Mouse (Mus musculus) small intestine, adult 2 months (tissue): ENCODE measurements around the gene Cntn2.

Source experiments
- CTCF ChIP-seq: fragments of 200-500 bp; IDR thresholded peaks from 2 replicates; pipeline ENCODE4 v1.5.1; 2012; ENCODE audit warnings: low read depth, mild to moderate bottlenecking, control low read depth, inconsistent platforms, low read length, moderate library complexity, mixed read lengths; ENCODE audit not compliant: insufficient replicate concordance, insufficient read length; ENCODE audit errors: extremely low read depth
- POLR2A ChIP-seq: fragments of 200-500 bp; IDR thresholded peaks from 2 replicates; pipeline ENCODE4 v1.6.1; 2012; ENCODE audit warnings: low read depth, mild to moderate bottlenecking, control low read depth, inconsistent platforms, low read length, moderate library complexity

- TF ChIP-seq POLR2A (no peak), CTCF (no peak)
Measured at GRCm38 (mm10) chr1:132581845-132582839, 39.1 kb upstream of the Cntn2 start.
